Mouse (Mus musculus) forebrain, embryonic 14.5 days (tissue): ENCODE data around the gene Map4k4. TPM values are rescaled to one million over a fixed set of nuclear protein-coding genes. Genes with fewer than 3 reads are reported as not detected.

Source experiments
- ATAC-seq: fragments of 200-750 bp; cut with Nextera tagmentation; 2 replicates; pipeline ENCODE4 v1.8.0; 2017; ENCODE audit warnings: mild to moderate bottlenecking, moderate library complexity
- DNase-seq: peaks from one replicate; pipeline ENCODE4 v3.0.0-alpha.2; 2015; ENCODE audit warnings: low spot score
- H3K27ac ChIP-seq: fragments of 300-500 bp; sonication (generic); 2 replicates; pipeline ENCODE4 v1.5.1; 2014; ENCODE audit warnings: low read depth, mild to moderate bottlenecking, control low read depth, low read length, moderate library complexity
- H3K27me3 ChIP-seq: fragments of 300-500 bp; sonication (generic); replicated peaks from 2 replicates; pipeline ENCODE4 v1.6.1; 2014; ENCODE audit warnings: low read length, control low read depth, mixed read lengths; ENCODE audit not compliant: control insufficient read depth, insufficient read depth
- H3K36me3 ChIP-seq: fragments of 300-500 bp; sonication (generic); 2 replicates; pipeline ENCODE4 v1.6.1; 2014; ENCODE audit warnings: low read length, control low read depth; ENCODE audit not compliant: control insufficient read depth, insufficient read depth
- H3K4me1 ChIP-seq: fragments of 300-500 bp; sonication (generic); 2 replicates; pipeline ENCODE4 v1.6.1; 2014; ENCODE audit warnings: antibody characterized with exemption, low read length, control low read depth; ENCODE audit not compliant: control insufficient read depth, insufficient read depth
- H3K4me2 ChIP-seq: fragments of 300-500 bp; sonication (generic); 2 replicates; pipeline ENCODE4 v1.6.1; 2014; ENCODE audit warnings: mild to moderate bottlenecking, control low read depth, low read length
- H3K4me3 ChIP-seq: fragments of 300-500 bp; sonication (generic); 2 replicates; pipeline ENCODE4 v1.5.1; 2014; ENCODE audit warnings: low read depth, low read length, control low read depth
- H3K9ac ChIP-seq: fragments of 300-500 bp; sonication (generic); 2 replicates; pipeline ENCODE4 v1.6.1; 2014; ENCODE audit warnings: mild to moderate bottlenecking, low read length, control low read depth, moderate library complexity
- H3K9me3 ChIP-seq: fragments of 300-500 bp; sonication (generic); replicated peaks from 2 replicates; pipeline ENCODE4 v1.6.1; 2016; ENCODE audit warnings: low read length, control low read depth, mixed read lengths; ENCODE audit not compliant: control insufficient read depth
- WGBS: fragments of 180-500 bp; shearing (Covaris S2); extraction: QIAGEN DNeasy Blood & Tissue Kit; methylation state at CpG from one replicate; pipeline ENCODE4 v1.1.7; 2014; 5-methylcytosine and 5-hydroxymethylcytosine counted together
- polyA plus RNA-seq: library from polyadenylated mRNA; unstranded; fragments of >200 nt; fragmentation: Nextera tagmentation; extraction: Ambion mirVana; gene quantifications from 2 replicates; pipeline ENCODE4 v1.2.1, GENCODE M21; 2014

Gene Map4k4
- polyA plus RNA-seq, 1 experiment from 2014 or later: 29.2 TPM

- no peak for ATAC-seq
- peaks cover 91% of the 10 kb centered on the region for H3K36me3 ChIP-seq
Observed at GRCm38 (mm10) chr1:40023206-40023605, 122.5 kb downstream of the Map4k4 start.

GRCm38 (mm10) chr1:40023748-40024147, 123.0 kb downstream of the Map4k4 start:
- WGBS: 73% methylated on average over 3 of the region's 3 CpGs
- Histone ChIP-seq H3K36me3 (peaks cover 88% of the 10 kb centered on the region), H3K4me3 (no peak overlapping the region), H3K9me3 (no peaks in the 10 kb centered on the region), H3K4me2 (no peak overlapping the region), H3K27me3 (no peaks in the 10 kb centered on the region), H3K4me1 (no peaks in the 10 kb centered on the region), H3K27ac (no peak overlapping the region), H3K9ac (no peak overlapping the region)
- no peak for ATAC-seq
- no peak for DNase-seq

More at GRCm38 (mm10) chr1:40023206-40023605, 122.5 kb downstream of the Map4k4 start:
- Histone ChIP-seq H3K9me3 (no peaks in the 10 kb centered on the region), H3K27me3 (no peaks in the 10 kb centered on the region), H3K9ac (no peak overlapping the region), H3K4me2 (no peak overlapping the region), H3K4me3 (no peak overlapping the region), H3K27ac (no peak overlapping the region), H3K4me1 (no peaks in the 10 kb centered on the region)
- no peak for DNase-seq
- 94% methylated on average over 15 of the region's 15 CpGs for WGBS

GRCm38 (mm10) chr1:40024554-40025320, 124.0 kb downstream of the Map4k4 start:
- Histone ChIP-seq H3K4me3 (no peak overlapping the region), H3K27ac (no peak overlapping the region), H3K9ac (no peak overlapping the region), H3K4me2 (no peak overlapping the region), H3K27me3 (no peaks in the 10 kb centered on the region), H3K36me3 (peaks cover 89% of the 10 kb centered on the region), H3K9me3 (no peaks in the 10 kb centered on the region), H3K4me1 (no peaks in the 10 kb centered on the region)
- ATAC-seq: no peak
- DNase-seq: no peak
- WGBS: 92% methylated on average over 27 of the region's 27 CpGs

- H3K4me2 ChIP-seq: no peak overlapping the region
- no peak for DNase-seq
- no peak for ATAC-seq
- H3K4me3 ChIP-seq: no peak overlapping the region
- WGBS: 90% methylated on average over 5 of the region's 5 CpGs
- H3K27ac ChIP-seq: no peak overlapping the region
- H3K9ac ChIP-seq: no peak overlapping the region
- peaks cover 82% of the 10 kb centered on the region for H3K36me3 ChIP-seq
- H3K4me1 ChIP-seq: no peaks in the 10 kb centered on the region
- H3K9me3 ChIP-seq: no peaks in the 10 kb centered on the region
- no peaks in the 10 kb centered on the region for H3K27me3 ChIP-seq
Observed at GRCm38 (mm10) chr1:40025416-40025815, 124.7 kb downstream of the Map4k4 start.

GRCm38 (mm10) chr1:40027116-40027620, 126.5 kb downstream of the Map4k4 start:
- no peak overlapping the region for H3K4me2 ChIP-seq
- DNase-seq (no peak), ATAC-seq (no peak)
- H3K4me3 ChIP-seq: no peak overlapping the region
- H3K27me3 ChIP-seq: no peaks in the 10 kb centered on the region
- no peaks in the 10 kb centered on the region for H3K9me3 ChIP-seq
- H3K36me3 ChIP-seq: peaks cover 67% of the 10 kb centered on the region
- no peak overlapping the region for H3K27ac ChIP-seq
- H3K9ac ChIP-seq: no peak overlapping the region
- 87% methylated on average over 7 of the region's 7 CpGs for WGBS
- H3K4me1 ChIP-seq: no peaks in the 10 kb centered on the region

- H3K27me3 ChIP-seq: no peaks in the 10 kb centered on the region
- DNase-seq: no peak
- H3K27ac ChIP-seq: no peak overlapping the region
- H3K9ac ChIP-seq: no peak overlapping the region
- H3K4me2 ChIP-seq: no peak overlapping the region
- WGBS: 88% methylated on average over 12 of the region's 12 CpGs
- ATAC-seq: 0 out of 2 replicates have a peak, but pooled peaks have one; percentile 15
- no peaks in the 10 kb centered on the region for H3K4me1 ChIP-seq
- H3K36me3 ChIP-seq: peaks cover 55% of the 10 kb centered on the region
- no peaks in the 10 kb centered on the region for H3K9me3 ChIP-seq
- H3K4me3 ChIP-seq: no peak overlapping the region
Observed at GRCm38 (mm10) chr1:40028207-40028998, 127.7 kb downstream of the Map4k4 start.

GRCm38 (mm10) chr1:40029597-40029996, 128.9 kb downstream of the Map4k4 start:
- peaks cover 43% of the 10 kb centered on the region for H3K36me3 ChIP-seq
- H3K9me3 ChIP-seq: no peaks in the 10 kb centered on the region
- ATAC-seq (no peak), DNase-seq (no peak)
- no peak overlapping the region for H3K4me3 ChIP-seq
- no peaks in the 10 kb centered on the region for H3K27me3 ChIP-seq
- WGBS: 97% methylated on average over 5 of the region's 5 CpGs
- H3K9ac ChIP-seq: no peak overlapping the region
- H3K4me1 ChIP-seq: no peaks in the 10 kb centered on the region
- no peak overlapping the region for H3K27ac ChIP-seq
- no peak overlapping the region for H3K4me2 ChIP-seq

- WGBS: 81% methylated on average over 14 of the region's 14 CpGs
Observed at GRCm38 (mm10) chr1:40030287-40030975, 129.7 kb downstream of the Map4k4 start.

More at GRCm38 (mm10) chr1:40030287-40030975, 129.7 kb downstream of the Map4k4 start:
- Histone ChIP-seq H3K4me3 (no peak overlapping the region), H3K36me3 (peaks cover 36% of the 10 kb centered on the region), H3K9ac (no peak overlapping the region), H3K27me3 (no peaks in the 10 kb centered on the region), H3K4me2 (no peak overlapping the region), H3K27ac (no peak overlapping the region), H3K9me3 (no peaks in the 10 kb centered on the region), H3K4me1 (no peaks in the 10 kb centered on the region)
- DNase-seq (no peak), ATAC-seq (no peak)
